Mouse (Mus musculus) heart, embryonic 13.5 days (tissue): ENCODE data around the gene Lyrm7. TPM values are rescaled to one million over a fixed set of nuclear protein-coding genes. Genes with fewer than 3 reads are reported as not detected.

Experiments
- ATAC-seq: fragments of 200-750 bp; cut with Nextera tagmentation; 2 replicates; pipeline ENCODE4 v1.8.0; 2017; ENCODE audit warnings: moderate TSS enrichment; ENCODE audit not compliant: insufficient number of reproducible peaks, low FRiP score, low TSS enrichment; ENCODE audit errors: extremely low read depth
- H3K27ac ChIP-seq: fragments of 300-500 bp; sonication (generic); replicated peaks from 2 replicates; pipeline ENCODE4 v1.5.1; 2015; ENCODE audit warnings: moderate library complexity, mild to moderate bottlenecking, inconsistent platforms
- H3K27me3 ChIP-seq: fragments of 300-500 bp; sonication (generic); replicated peaks from 2 replicates; pipeline ENCODE4 v1.6.1; 2015; ENCODE audit warnings: mild to moderate bottlenecking, inconsistent platforms
- H3K36me3 ChIP-seq: fragments of 300-500 bp; sonication (generic); 2 replicates; pipeline ENCODE4 v1.6.1; 2015; ENCODE audit warnings: mild to moderate bottlenecking, inconsistent platforms
- H3K4me1 ChIP-seq: fragments of 300-500 bp; sonication (generic); 2 replicates; pipeline ENCODE4 v1.6.1; 2015; ENCODE audit warnings: inconsistent platforms
- H3K4me2 ChIP-seq: fragments of 300-500 bp; sonication (generic); 2 replicates; pipeline ENCODE4 v1.6.1; 2015; ENCODE audit warnings: inconsistent platforms, mild to moderate bottlenecking, moderate library complexity
- H3K4me3 ChIP-seq: fragments of 300-500 bp; sonication (generic); 2 replicates; pipeline ENCODE4 v1.5.1; 2015; ENCODE audit warnings: moderate library complexity, mild to moderate bottlenecking, inconsistent platforms
- H3K9ac ChIP-seq: fragments of 300-500 bp; sonication (generic); 2 replicates; pipeline ENCODE4 v1.6.1; 2015; ENCODE audit warnings: inconsistent platforms, mild to moderate bottlenecking, moderate library complexity
- H3K9me3 ChIP-seq: fragments of 300-500 bp; sonication (generic); 2 replicates; pipeline ENCODE4 v1.6.1; 2016; ENCODE audit warnings: inconsistent platforms
- WGBS: fragments of 180-500 bp; shearing (Covaris S2); methylation state at CpG from one replicate; pipeline ENCODE4 v1.1.7; 2015; ENCODE audit warnings: mixed read lengths; 5-methylcytosine and 5-hydroxymethylcytosine counted together
- polyA plus RNA-seq: library from polyadenylated mRNA; unstranded; fragments of >200 nt; fragmentation: Nextera tagmentation; extraction: Ambion mirVana; gene quantifications from 2 replicates; pipeline ENCODE4 v1.2.1, GENCODE M21; 2015

Gene Lyrm7
- polyA plus RNA-seq, 1 experiment from 2014 or later: 12.2 TPM

DNA sequence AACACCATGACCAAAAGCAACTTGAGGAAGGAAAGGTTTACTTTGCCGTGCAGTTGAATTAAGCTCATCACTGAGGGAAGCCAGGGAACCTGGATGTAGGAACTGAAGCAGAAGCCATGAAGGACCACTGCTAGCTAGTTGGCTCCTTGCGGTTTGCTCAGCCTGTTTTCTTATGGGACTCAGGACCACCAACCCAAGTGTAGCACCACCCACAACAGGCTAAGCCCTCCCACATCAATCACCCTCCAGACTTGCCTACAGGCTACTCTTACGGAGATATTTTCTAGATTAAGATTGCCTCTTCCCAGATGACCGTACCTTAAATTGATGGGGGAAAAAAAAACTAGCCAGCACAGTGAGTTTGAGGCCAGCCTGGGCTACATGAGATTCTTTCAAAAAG lies 48.4 kb downstream of the Lyrm7 start:
- no peak for ATAC-seq
- H3K36me3 ChIP-seq: no peaks in the 10 kb centered on the region
- no peak overlapping the region for H3K4me3 ChIP-seq
- no peak overlapping the region for H3K9ac ChIP-seq
- H3K27ac ChIP-seq: no peak overlapping the region
- 58% methylated on average over 4 of the region's 4 CpGs for WGBS
- no peaks in the 10 kb centered on the region for H3K9me3 ChIP-seq
- H3K4me2 ChIP-seq: no peak overlapping the region
- 0 out of 2 replicates have a peak, but pooled peaks cover 2% of the 10 kb centered on the region for H3K4me1 ChIP-seq
- peaks cover 15% of the 10 kb centered on the region; the same call in 1 of the 2 replicates for H3K27me3 ChIP-seq

DNA sequence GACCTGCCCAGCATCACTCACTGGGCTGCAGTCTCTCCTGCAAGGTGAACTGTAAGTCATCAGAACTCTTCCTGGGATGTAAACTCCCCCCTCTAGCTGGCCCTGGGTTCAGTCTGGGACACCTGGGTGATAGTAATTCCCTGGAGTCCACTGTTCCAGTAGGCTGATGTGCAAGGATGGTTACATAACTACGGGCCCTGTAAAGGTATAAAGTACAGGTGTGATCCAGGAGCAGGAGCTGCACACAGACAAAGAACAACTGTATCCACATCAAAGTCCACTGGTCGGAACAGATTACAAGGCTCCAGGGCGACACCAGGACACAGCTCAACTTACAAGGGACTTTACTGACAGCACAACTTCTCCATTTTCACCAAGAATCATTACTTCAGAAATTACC lies 49.7 kb downstream of the Lyrm7 start:
- H3K4me1 ChIP-seq: 0 out of 2 replicates have a peak, but pooled peaks cover 2% of the 10 kb centered on the region
- H3K4me2 ChIP-seq: no peak overlapping the region
- H3K9ac ChIP-seq: no peak overlapping the region
- H3K36me3 ChIP-seq: no peaks in the 10 kb centered on the region
- no peaks in the 10 kb centered on the region for H3K9me3 ChIP-seq
- ATAC-seq: no peak
- WGBS: 72% methylated on average over 3 of the region's 3 CpGs
- H3K27ac ChIP-seq: no peak overlapping the region
- peaks cover 15% of the 10 kb centered on the region; the same call in 1 of the 2 replicates for H3K27me3 ChIP-seq
- no peak overlapping the region for H3K4me3 ChIP-seq

DNA sequence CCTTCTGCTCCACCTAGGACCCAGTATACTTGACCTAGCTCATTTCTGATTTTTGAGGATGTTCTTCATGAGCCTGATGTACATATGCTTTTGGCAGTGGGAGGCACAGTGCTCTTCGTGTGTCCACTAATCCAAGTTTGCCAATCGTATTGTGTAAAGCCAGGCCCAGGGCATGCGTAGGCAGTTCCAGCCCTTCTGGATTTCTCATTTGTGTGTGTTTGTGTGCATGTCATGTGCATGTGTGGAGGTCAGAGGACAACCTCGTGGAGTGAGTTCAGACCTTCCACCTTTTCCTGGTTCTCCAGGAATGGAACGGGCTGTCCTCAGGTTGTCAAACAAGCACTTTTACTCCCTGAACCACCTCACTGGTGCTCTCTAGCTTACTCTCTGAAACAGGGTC lies 51.1 kb downstream of the Lyrm7 start:
- no peaks in the 10 kb centered on the region for H3K36me3 ChIP-seq
- no peak overlapping the region for H3K27ac ChIP-seq
- no peak overlapping the region for H3K9ac ChIP-seq
- no peak overlapping the region for H3K4me2 ChIP-seq
- no peak overlapping the region for H3K4me3 ChIP-seq
- WGBS: 78% methylated on average over 5 of the region's 5 CpGs
- H3K4me1 ChIP-seq: 0 out of 2 replicates have a peak, but pooled peaks cover 2% of the 10 kb centered on the region
- peaks cover 15% of the 10 kb centered on the region; the same call in 1 of the 2 replicates for H3K27me3 ChIP-seq
- H3K9me3 ChIP-seq: no peaks in the 10 kb centered on the region
- no peak for ATAC-seq

DNA sequence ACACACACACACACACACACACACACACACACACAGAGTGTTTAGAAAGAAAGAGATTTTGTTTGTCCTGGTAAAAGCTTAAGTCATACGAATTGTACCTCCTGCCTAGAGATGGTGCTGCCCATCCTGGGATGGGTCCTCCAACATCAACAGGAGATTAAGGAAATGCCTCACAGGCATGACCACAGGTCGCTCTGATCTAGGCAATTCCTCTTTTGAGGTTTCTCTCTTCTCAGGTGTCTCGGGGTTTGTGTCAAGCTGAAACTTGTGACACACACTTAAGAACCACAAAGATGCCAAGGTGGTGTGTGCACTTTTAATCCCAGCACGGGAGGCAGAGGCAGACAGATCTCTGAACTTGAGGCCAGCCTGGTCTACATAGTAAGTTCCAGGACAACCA lies 52.5 kb downstream of the Lyrm7 start:
- H3K9ac ChIP-seq: no peak overlapping the region
- no peak for ATAC-seq
- peaks cover 15% of the 10 kb centered on the region; the same call in 1 of the 2 replicates for H3K27me3 ChIP-seq
- 74% methylated on average over 4 of the region's 4 CpGs for WGBS
- no peaks in the 10 kb centered on the region for H3K4me1 ChIP-seq
- no peak overlapping the region for H3K4me2 ChIP-seq
- no peak overlapping the region for H3K27ac ChIP-seq
- H3K36me3 ChIP-seq: no peaks in the 10 kb centered on the region
- no peak overlapping the region for H3K4me3 ChIP-seq
- no peaks in the 10 kb centered on the region for H3K9me3 ChIP-seq

DNA sequence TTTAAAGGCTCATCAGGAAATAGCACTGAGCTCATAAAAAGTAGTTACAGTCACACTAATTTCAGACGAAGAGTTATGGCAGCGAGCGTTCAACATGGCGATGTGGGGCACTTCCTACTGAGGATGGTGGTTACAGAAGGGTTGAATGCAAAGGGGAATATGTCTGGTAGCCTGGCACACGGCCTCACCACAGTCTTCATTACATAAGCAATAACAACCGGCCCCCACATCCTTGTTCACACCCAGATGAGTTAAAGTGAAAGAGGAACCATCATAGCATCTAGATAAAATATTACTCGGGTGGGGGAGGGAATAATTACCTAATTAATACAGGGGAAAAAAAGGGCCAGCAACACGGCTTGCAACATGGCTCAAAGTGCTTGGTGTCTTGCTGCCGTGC lies 53.0 kb downstream of the Lyrm7 start:
- 76% methylated on average over 9 of the region's 9 CpGs for WGBS
- Histone ChIP-seq H3K27ac (no peak overlapping the region), H3K4me2 (no peak overlapping the region), H3K36me3 (no peaks in the 10 kb centered on the region), H3K9me3 (no peaks in the 10 kb centered on the region), H3K27me3 (peaks cover 15% of the 10 kb centered on the region; the same call in 1 of the 2 replicates), H3K9ac (no peak overlapping the region), H3K4me1 (no peaks in the 10 kb centered on the region), H3K4me3 (no peak overlapping the region)
- ATAC-seq: no peak

DNA sequence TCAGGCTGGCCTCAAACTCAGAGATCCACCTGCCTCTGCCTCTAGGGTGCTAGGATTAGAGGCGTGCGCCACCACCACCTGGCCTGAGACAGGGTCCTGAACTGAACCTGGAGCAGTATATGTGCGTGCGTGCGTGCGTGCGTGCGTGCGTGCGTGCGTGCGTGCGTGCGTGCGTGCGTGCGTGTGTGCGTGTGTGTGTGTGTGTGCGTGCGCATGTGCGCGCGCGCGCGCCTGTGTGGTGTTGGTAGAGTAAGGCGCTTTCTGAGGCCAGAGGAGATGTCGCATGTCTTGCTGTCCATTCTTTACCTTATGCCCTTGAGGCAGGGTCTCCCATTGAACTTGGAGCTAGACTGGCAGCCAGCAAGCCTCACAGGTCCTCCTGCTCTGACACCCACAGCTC lies 53.8 kb downstream of the Lyrm7 start:
- Histone ChIP-seq H3K27me3 (peaks cover 15% of the 10 kb centered on the region; the same call in 1 of the 2 replicates), H3K9ac (no peak overlapping the region), H3K4me2 (no peak overlapping the region), H3K27ac (no peak overlapping the region), H3K9me3 (no peaks in the 10 kb centered on the region), H3K4me1 (no peaks in the 10 kb centered on the region), H3K4me3 (no peak overlapping the region), H3K36me3 (no peaks in the 10 kb centered on the region)
- 91% methylated on average over 28 of the region's 28 CpGs for WGBS
- ATAC-seq: no peak

DNA sequence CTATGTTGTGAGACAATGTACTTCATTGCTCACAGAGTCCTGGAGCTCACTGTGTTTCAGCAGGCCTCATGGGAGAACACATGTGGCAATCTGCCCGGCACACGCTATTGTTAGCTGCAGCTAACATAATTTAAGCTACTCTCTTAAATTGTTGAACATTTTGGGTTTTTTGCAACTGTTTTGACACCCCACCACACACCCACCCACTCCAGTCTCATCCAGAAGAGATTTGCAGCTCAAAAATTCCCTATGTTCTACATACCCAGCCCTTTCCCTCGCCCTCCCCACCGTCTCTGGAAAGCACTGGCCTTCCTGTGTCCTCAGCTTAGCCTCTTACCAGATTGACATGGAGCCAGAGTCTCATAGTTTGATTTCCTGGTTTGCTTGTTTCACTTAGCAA lies 55.5 kb downstream of the Lyrm7 start:
- Histone ChIP-seq H3K9ac (no peak overlapping the region), H3K4me2 (no peak overlapping the region), H3K4me3 (no peak overlapping the region), H3K27ac (no peak overlapping the region), H3K27me3 (peaks cover 8% of the 10 kb centered on the region; the same call in 1 of the 2 replicates), H3K4me1 (no peaks in the 10 kb centered on the region), H3K9me3 (no peaks in the 10 kb centered on the region), H3K36me3 (no peaks in the 10 kb centered on the region)
- WGBS: 72% methylated on average over 4 of the region's 4 CpGs
- no peak for ATAC-seq

DNA sequence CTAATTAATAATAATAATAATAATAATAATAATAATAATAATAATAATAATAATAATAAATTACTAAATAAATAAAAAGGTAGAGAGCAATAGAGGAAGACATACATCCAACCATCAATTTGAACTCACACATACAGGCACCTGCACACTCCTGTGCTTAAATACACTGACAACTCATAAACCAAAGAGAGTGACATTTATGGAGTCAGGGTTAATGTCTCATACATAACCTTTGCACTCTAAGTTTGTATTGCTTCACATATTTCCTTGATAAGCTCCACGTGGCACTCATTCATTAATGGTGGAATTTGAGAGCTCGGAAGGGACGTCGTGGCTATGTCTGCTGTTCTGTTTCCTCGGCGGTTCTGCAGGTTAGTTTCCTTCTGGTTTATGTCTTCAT lies 58.1 kb downstream of the Lyrm7 start:
- Histone ChIP-seq H3K9ac (no peak overlapping the region), H3K27me3 (no peaks in the 10 kb centered on the region), H3K36me3 (no peaks in the 10 kb centered on the region), H3K27ac (no peak overlapping the region), H3K4me1 (no peaks in the 10 kb centered on the region), H3K4me2 (no peak overlapping the region), H3K4me3 (no peak overlapping the region), H3K9me3 (no peaks in the 10 kb centered on the region)
- no peak for ATAC-seq
- 50% methylated on average over 6 of the region's 6 CpGs for WGBS

DNA sequence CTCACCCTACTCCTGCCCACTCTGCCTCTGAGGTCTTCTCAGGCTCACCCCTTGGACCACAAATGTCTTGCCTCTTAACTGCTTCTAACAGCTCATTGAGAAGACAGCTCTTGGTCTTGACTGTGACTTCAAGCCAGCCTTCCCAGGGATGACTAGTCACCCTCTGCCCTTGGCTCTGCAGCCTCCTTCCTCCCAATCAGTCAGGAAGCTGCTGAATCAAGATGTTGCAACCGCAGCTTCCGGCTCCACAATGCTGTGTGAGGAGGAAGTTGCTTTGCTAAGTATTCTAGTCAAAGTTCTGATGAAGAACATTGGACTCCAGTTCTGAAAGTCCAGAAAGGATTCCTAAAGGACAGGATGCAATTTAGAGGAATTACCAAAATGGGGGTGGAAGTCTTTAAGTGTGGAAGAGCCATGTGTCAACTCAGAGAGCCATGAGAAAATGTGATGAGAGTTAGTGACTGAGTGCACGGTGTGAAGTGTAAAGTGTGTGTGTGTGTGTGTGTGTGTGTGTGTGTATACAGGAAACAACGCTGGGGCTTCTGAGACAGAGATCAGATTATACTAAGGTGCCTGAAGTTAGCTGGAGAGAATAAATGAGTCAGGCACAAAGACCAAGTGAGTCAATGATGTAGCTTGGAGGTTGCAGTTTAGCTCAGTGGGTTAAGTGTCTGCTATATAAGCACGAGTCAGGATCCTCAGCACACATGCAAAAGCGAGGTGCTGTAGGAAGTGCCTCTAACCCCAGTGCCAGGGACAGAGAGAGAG lies 58.7 kb downstream of the Lyrm7 start:
- no peaks in the 10 kb centered on the region for H3K4me1 ChIP-seq
- no peaks in the 10 kb centered on the region for H3K36me3 ChIP-seq
- 62% methylated on average over 6 of the region's 6 CpGs for WGBS
- no peaks in the 10 kb centered on the region for H3K9me3 ChIP-seq
- no peak for ATAC-seq
- H3K27ac ChIP-seq: no peak overlapping the region
- H3K4me3 ChIP-seq: no peak overlapping the region
- H3K27me3 ChIP-seq: no peaks in the 10 kb centered on the region
- no peak overlapping the region for H3K4me2 ChIP-seq
- no peak overlapping the region for H3K9ac ChIP-seq

DNA sequence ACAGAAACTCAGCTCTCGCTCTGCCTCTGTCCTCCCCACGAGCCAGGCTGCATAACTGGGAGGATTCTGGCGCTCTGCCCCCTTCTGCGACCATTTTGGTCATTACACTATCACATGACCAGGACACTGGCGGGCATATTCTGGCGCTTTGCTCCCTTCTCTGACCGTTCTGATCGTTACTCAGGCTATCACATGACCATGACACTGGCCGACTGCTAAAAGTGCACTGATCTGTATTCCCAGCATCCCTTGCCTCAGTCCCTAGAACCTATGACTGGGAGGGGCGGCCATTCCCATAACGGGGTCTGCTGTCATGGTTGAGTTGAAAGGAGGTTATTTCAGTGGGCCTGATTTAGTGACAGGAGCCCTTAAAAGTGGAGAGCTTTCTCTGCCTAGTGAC lies 64.2 kb downstream of the Lyrm7 start:
- H3K27me3 ChIP-seq: no peaks in the 10 kb centered on the region
- WGBS: 76% methylated on average over 11 of the region's 11 CpGs
- no peaks in the 10 kb centered on the region for H3K36me3 ChIP-seq
- no peak overlapping the region for H3K9ac ChIP-seq
- no peak overlapping the region for H3K4me3 ChIP-seq
- no peaks in the 10 kb centered on the region for H3K4me1 ChIP-seq
- no peak for ATAC-seq
- no peak overlapping the region for H3K27ac ChIP-seq
- H3K9me3 ChIP-seq: no peaks in the 10 kb centered on the region
- no peak overlapping the region for H3K4me2 ChIP-seq

DNA sequence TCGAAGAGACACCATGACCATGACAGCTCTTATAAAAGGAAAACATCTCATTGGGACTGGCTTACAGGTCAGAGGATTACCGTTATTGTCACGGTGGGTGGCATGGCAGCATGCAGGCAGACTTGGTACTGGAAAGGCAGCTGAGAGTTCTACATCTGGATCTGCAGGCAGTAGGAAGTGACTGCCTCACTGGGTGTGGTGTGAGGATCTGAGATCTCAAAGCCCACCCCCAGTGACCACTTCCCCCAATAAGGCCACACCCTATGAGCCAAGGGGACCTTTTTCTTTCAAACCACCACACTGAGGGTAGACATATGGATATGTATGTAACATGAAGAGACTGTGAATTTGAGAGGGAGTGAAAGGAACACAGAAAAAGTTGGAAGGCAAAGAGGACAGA lies 66.0 kb downstream of the Lyrm7 start:
- Histone ChIP-seq H3K9me3 (no peaks in the 10 kb centered on the region), H3K4me1 (no peaks in the 10 kb centered on the region), H3K27ac (no peak overlapping the region), H3K36me3 (no peaks in the 10 kb centered on the region), H3K9ac (no peak overlapping the region), H3K27me3 (no peaks in the 10 kb centered on the region), H3K4me3 (no peak overlapping the region), H3K4me2 (no peak overlapping the region)
- ATAC-seq: no peak
- 82% methylated on average over 3 of the region's 3 CpGs for WGBS

DNA sequence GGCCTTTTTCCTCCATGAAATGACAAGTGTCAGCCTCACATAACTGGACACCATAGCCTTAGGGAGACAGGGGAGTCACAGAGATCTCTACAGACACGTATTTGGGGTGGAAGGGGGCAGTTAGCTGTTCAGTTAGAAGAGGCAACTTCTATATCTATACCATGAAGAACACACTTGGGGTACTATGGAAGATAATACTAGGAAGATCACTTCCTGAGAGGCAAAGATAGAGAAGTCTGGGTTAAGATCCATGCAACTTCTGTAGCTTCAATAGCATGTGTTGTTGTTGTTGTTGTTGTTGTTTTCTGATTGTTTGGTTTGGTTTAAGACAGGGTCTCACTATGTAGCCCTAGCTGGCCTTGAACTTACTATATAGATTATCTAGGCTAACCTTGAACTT lies 67.5 kb downstream of the Lyrm7 start:
- WGBS: 70% methylated on average over 1 of the region's 1 CpGs
- no peaks in the 10 kb centered on the region for H3K27me3 ChIP-seq

More for the DNA sequence above, 67.5 kb downstream of the Lyrm7 start:
- Histone ChIP-seq H3K4me2 (no peak overlapping the region), H3K4me1 (no peaks in the 10 kb centered on the region), H3K4me3 (no peak overlapping the region), H3K9me3 (no peaks in the 10 kb centered on the region), H3K9ac (no peak overlapping the region), H3K36me3 (no peaks in the 10 kb centered on the region), H3K27ac (no peak overlapping the region)
- no peak for ATAC-seq
